Mouse (Mus musculus) cortical plate, adult 2 months (tissue): ENCODE data around the gene Psmd12. TPM values are rescaled to one million over a fixed set of nuclear protein-coding genes. Genes with fewer than 3 reads are reported as not detected.

Source experiments
- H3K27ac ChIP-seq: fragments of 200-500 bp; 2 replicates; pipeline ENCODE4 v1.5.1; 2012; ENCODE audit warnings: low read length, control low read depth, inconsistent platforms; ENCODE audit not compliant: insufficient read depth
- H3K4me1 ChIP-seq: fragments of 200-500 bp; 2 replicates; pipeline ENCODE4 v1.6.1; 2011; ENCODE audit warnings: low read length; ENCODE audit not compliant: control insufficient read depth, insufficient read depth
- H3K4me3 ChIP-seq: fragments of 200-500 bp; 2 replicates; pipeline ENCODE4 v1.5.1; 2011; ENCODE audit warnings: mild to moderate bottlenecking, low read length, control low read depth; ENCODE audit not compliant: insufficient read depth
- CTCF ChIP-seq: fragments of 200-500 bp; IDR thresholded peaks from 2 replicates; pipeline ENCODE4 v1.5.1; 2011; ENCODE audit warnings: mild to moderate bottlenecking, control low read depth, low read length; ENCODE audit not compliant: insufficient read depth; ENCODE audit errors: extremely low read depth
- POLR2A ChIP-seq: fragments of 200-500 bp; IDR thresholded peaks from 2 replicates; pipeline ENCODE4 v1.6.1; 2011; ENCODE audit warnings: mild to moderate bottlenecking, low read length, control low read depth; ENCODE audit not compliant: insufficient read depth; ENCODE audit errors: extremely low read depth
- polyA plus RNA-seq: library from polyadenylated mRNA; depleted of rRNA; stranded (reverse); fragments of >200 nt; gene quantifications from 2 replicates; pipeline ENCODE4 v1.2.3, GENCODE M21; 2012

The Psmd12 gene
- polyA plus RNA-seq, 1 experiment = 56.7 TPM

GRCm38 (mm10) chr11:107446650-107447049, 32.6 kb upstream of the Psmd12 start:
- H3K4me1 ChIP-seq = peaks cover 4% of the 10 kb centered on the region
- no peak overlapping the region for H3K27ac ChIP-seq
- no peak overlapping the region for H3K4me3 ChIP-seq
- TF ChIP-seq POLR2A (no peak), CTCF (no peak)

GRCm38 (mm10) chr11:107447349-107447748, 31.9 kb upstream of the Psmd12 start:
- H3K4me3 ChIP-seq = no peak overlapping the region
- H3K27ac ChIP-seq = no peak overlapping the region
- TF ChIP-seq CTCF (no peak), POLR2A (no peak)
- H3K4me1 ChIP-seq = peaks cover 4% of the 10 kb centered on the region

GRCm38 (mm10) chr11:107447915-107448314, 31.4 kb upstream of the Psmd12 start:
- Histone ChIP-seq H3K27ac (no peak overlapping the region), H3K4me3 (no peak overlapping the region), H3K4me1 (peaks cover 4% of the 10 kb centered on the region)
- no peak for TF ChIP-seq POLR2A
- no peak for TF ChIP-seq CTCF

GRCm38 (mm10) chr11:107449169-107449910, 29.9 kb upstream of the Psmd12 start:
- Histone ChIP-seq H3K4me1 (peaks cover 4% of the 10 kb centered on the region), H3K4me3 (no peak overlapping the region), H3K27ac (no peak overlapping the region)
- TF ChIP-seq CTCF (no peak), POLR2A (no peak)

- TF ChIP-seq CTCF = no peak
- no peak for TF ChIP-seq POLR2A
- no peak overlapping the region for H3K4me3 ChIP-seq
- peaks cover 4% of the 10 kb centered on the region for H3K4me1 ChIP-seq
- H3K27ac ChIP-seq = no peak overlapping the region
Measured at GRCm38 (mm10) chr11:107450097-107450496, 29.2 kb upstream of the Psmd12 start.

DNA sequence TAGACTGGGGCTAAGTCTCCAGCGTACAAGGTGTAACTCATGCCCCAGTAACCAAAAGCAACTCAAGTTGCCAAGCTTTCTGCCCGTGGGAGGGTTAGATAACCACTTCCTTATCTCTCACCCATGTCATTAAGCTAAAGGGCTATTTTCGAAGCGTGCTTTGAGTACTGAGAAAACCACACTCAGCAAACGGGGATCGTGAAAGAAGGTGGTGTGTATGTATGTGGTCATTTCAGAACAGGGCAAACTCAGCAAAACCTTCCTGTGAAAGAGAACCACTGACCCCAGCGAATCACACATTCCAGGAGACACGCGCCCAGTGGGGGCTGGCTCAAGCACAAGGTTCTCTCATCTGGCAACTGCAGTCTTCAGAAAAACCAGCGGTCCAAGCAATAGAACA, 28.2 kb upstream of the Psmd12 start:
- Histone ChIP-seq H3K4me1 (peaks cover 4% of the 10 kb centered on the region), H3K27ac (no peak overlapping the region), H3K4me3 (no peak overlapping the region)
- no peak for TF ChIP-seq CTCF
- no peak for TF ChIP-seq POLR2A

DNA sequence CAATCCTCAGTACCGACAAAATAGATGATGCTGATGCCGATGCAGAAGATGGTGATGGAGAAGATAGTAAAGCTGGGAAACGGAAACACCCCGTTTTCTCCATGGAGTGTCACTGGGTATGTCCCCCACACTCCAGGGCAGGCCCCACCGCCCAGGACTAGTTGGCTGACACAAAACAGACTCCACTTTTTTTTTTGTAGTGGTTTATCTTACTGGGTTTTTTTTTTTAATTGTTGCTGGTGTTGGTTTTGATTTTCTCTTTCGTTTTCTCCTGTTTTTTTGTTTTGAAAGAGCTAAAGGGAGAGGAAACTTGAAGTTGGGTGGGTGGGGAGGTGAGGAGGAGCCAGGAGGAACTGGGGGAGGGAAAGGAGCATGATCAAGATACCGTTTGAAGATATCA, 27.2 kb upstream of the Psmd12 start:
- H3K4me3 ChIP-seq = no peak overlapping the region
- H3K4me1 ChIP-seq = peaks cover 3% of the 10 kb centered on the region; the same call in 1 of the 2 replicates
- TF ChIP-seq CTCF (no peak), POLR2A (no peak)
- no peak overlapping the region for H3K27ac ChIP-seq

DNA sequence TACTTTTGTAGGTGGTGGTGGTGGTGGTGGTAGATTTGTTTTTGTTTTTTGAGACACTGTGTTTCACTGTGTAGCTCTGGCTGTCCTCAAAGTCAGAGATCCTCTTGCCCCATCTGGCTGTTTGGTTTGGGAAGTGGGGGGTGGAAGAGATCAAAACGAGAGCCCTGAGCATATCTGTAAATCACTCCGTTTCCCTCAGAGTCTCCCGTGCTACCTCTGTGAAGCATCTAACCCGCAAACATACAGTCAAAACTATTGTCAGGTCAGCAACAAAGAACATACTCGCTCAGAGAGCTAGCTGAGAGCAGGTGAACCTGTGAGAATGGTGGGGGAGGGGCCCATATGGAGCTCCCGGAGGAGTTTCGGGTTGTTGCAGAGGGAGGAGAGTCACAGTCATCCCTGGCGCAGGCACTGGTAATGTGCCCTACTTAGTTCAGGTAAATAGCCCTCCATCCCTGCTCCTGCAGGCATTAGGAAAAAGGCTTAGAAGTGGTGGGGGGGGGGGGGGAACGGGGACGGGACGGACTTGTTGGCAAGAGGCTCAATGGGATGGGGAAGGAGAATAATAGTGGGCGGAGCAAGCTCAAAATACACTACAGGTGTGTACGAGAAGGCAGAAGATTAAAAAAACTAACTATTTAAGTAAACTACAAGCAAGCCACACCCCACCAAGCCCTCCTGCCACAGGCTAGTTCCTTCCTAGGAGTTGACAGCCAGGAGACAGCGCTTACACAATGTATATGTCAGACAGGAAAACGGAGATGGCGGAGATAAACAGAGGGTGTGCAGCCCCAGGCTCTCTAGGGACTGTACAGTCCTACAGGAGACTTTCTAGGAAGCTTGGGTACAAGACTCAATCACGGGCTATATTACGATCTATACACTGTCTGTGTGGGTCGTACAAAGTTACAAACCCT, 24.5 kb upstream of the Psmd12 start:
- Histone ChIP-seq H3K27ac (no peak overlapping the region), H3K4me1 (peaks cover 3% of the 10 kb centered on the region; the same call in 1 of the 2 replicates), H3K4me3 (no peak overlapping the region)
- TF ChIP-seq CTCF (no peak), POLR2A (no peak)

DNA sequence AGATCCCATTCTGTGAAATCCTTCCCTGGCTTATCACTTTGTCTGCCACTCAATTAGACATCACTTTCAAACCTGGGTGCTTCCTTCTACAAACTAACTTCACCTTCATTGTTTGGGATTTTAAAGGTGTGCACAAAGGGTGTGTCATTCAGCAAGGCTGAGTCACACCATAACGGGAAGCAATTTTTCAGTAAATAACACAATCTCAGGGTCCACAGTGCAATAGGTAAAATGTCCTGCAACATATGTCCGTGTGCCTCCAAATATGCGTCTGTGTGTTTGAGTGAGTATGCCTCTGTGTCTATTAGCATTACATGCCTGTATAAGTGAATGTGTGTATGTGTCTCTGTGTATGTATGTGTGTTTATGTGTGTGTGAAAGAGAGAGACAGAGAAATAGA, 22.0 kb upstream of the Psmd12 start:
- Histone ChIP-seq H3K27ac (no peak overlapping the region), H3K4me3 (no peak overlapping the region), H3K4me1 (no peaks in the 10 kb centered on the region; the same call in 1 of the 2 replicates)
- TF ChIP-seq CTCF = no peak
- TF ChIP-seq POLR2A = no peak
